Mouse (Mus musculus): ENCODE data around the gene Flna. TPM values are rescaled to one million over a fixed set of nuclear protein-coding genes. Genes with fewer than 3 reads are reported as not detected.

Flna gene
- 495 and 548 TPM in 2 replicates for polyA plus RNA-seq (2014; fragmentation: Nextera tagmentation; extraction: Ambion mirVana)

GRCm38 (mm10) chrX:74249615-74250014, at the start of gene Flna:
TSS of gene Flna (minus strand) at chrX:74249820.
- Histone ChIP-seq H3K4me1 (replicated peaks; ENCODE audit: control insufficient read depth, insufficient read depth, low read length) (no peaks in the 10 kb centered on the region), H3K9ac (ENCODE audit: low read length) (peak within 1 kb of the TSS; percentile 52), H3K9me3 (ENCODE audit: control insufficient read depth, low read length) (no peaks in the 10 kb centered on the region), H3K4me3 (ENCODE audit: low read depth, low read length) (peak within 1 kb of the TSS; percentile 40), H3K27ac (ENCODE audit: low read depth) (peak within 1 kb of the TSS; percentile 84), H3K36me3 (ENCODE audit: control insufficient read depth, insufficient read depth, low read length) (no peaks in the 10 kb centered on the region), H3K27me3 (replicated peaks; ENCODE audit: control insufficient read depth, insufficient read depth, low read length) (no peaks in the 10 kb centered on the region), H3K4me2 (ENCODE audit: low read length) (peak within 1 kb of the TSS; percentile 51)
- WGBS, result 14% methylated on average over 38 of the region's 38 CpGs
- no peak for ATAC-seq (replicated peaks; ENCODE audit: low FRiP score, low TSS enrichment, low read depth)
- peak; percentile 69 for DNase-seq (ENCODE audit: low spot score)

DNA sequence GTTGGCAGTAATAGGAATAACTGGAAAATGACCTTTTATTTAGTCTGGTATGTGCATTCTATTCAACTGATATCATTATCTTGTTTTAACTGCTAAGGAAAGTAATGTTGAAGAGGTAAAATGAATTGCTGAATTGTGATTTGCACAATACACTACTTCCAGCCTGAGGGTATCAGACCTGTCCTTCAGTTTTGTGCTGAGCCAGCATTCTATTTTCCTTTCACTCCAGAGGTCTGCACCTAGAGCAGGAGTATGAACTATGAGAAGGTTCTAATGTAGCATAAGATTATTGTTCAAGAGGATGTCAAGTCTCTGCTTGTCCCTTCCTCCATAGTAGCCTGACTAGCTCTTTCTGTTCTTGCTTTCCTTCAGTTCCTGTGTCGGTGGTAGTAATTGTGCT, 48.7 kb upstream of the Flna start:
- no peak for DNase-seq (ENCODE audit: low spot score)
- WGBS, result 86% methylated on average over 1 of the region's 1 CpGs
- no peak overlapping the region for H3K9ac ChIP-seq (ENCODE audit: low read length)
- no peaks in the 10 kb centered on the region for H3K4me1 ChIP-seq (replicated peaks; ENCODE audit: control insufficient read depth, insufficient read depth, low read length)
- no peaks in the 10 kb centered on the region for H3K9me3 ChIP-seq (ENCODE audit: control insufficient read depth, low read length)
- H3K27ac ChIP-seq (ENCODE audit: low read depth), result no peak overlapping the region
- H3K4me3 ChIP-seq (ENCODE audit: low read depth, low read length), result no peak overlapping the region
- no peak for ATAC-seq (replicated peaks; ENCODE audit: low FRiP score, low TSS enrichment, low read depth)
- no peaks in the 10 kb centered on the region for H3K27me3 ChIP-seq (replicated peaks; ENCODE audit: control insufficient read depth, insufficient read depth, low read length)
- H3K36me3 ChIP-seq (ENCODE audit: control insufficient read depth, insufficient read depth, low read length), result peaks cover 20% of the 10 kb centered on the region; the same call in 1 of the 2 replicates
- no peak overlapping the region for H3K4me2 ChIP-seq (ENCODE audit: low read length)

GRCm38 (mm10) chrX:74296538-74297448, 47.2 kb upstream of the Flna start, which contains the start of gene Atp6ap1:
TSS of gene Atp6ap1 (plus strand) at chrX:74297097.
- DNase-seq (ENCODE audit: low spot score) (peak; percentile 95), ATAC-seq (replicated peaks; ENCODE audit: low FRiP score, low TSS enrichment, low read depth) (peak; percentile 98)
- H3K4me3 ChIP-seq (ENCODE audit: low read depth, low read length), result peak within 1 kb of the TSS; percentile 63
- no peaks in the 10 kb centered on the region for H3K27me3 ChIP-seq (replicated peaks; ENCODE audit: control insufficient read depth, insufficient read depth, low read length)
- H3K9me3 ChIP-seq (ENCODE audit: control insufficient read depth, low read length), result no peaks in the 10 kb centered on the region
- no peaks in the 10 kb centered on the region for H3K4me1 ChIP-seq (replicated peaks; ENCODE audit: control insufficient read depth, insufficient read depth, low read length)
- peak within 1 kb of the TSS; percentile 71 for H3K9ac ChIP-seq (ENCODE audit: low read length)
- H3K27ac ChIP-seq (ENCODE audit: low read depth), result peak within 1 kb of the TSS; percentile 33; the same call in 1 of the 2 replicates
- H3K36me3 ChIP-seq (ENCODE audit: control insufficient read depth, insufficient read depth, low read length), result peaks cover 20% of the 10 kb centered on the region; the same call in 1 of the 2 replicates
- 13% methylated on average over 37 of the region's 37 CpGs for WGBS
- peak within 1 kb of the TSS; percentile 64 for H3K4me2 ChIP-seq (ENCODE audit: low read length)

- 77% methylated on average over 4 of the region's 4 CpGs for WGBS
- Histone ChIP-seq H3K36me3 (ENCODE audit: control insufficient read depth, insufficient read depth, low read length) (peaks cover 5% of the 10 kb centered on the region; the same call in 1 of the 2 replicates), H3K9ac (ENCODE audit: low read length) (no peak overlapping the region), H3K27ac (ENCODE audit: low read depth) (no peak overlapping the region), H3K4me1 (replicated peaks; ENCODE audit: control insufficient read depth, insufficient read depth, low read length) (no peaks in the 10 kb centered on the region), H3K4me2 (ENCODE audit: low read length) (no peak overlapping the region), H3K27me3 (replicated peaks; ENCODE audit: control insufficient read depth, insufficient read depth, low read length) (no peaks in the 10 kb centered on the region), H3K9me3 (ENCODE audit: control insufficient read depth, low read length) (no peaks in the 10 kb centered on the region), H3K4me3 (ENCODE audit: low read depth, low read length) (no peak overlapping the region)
- no peak for ATAC-seq (replicated peaks; ENCODE audit: low FRiP score, low TSS enrichment, low read depth)
- no peak for DNase-seq (ENCODE audit: low spot score)
These were observed 43.8 kb upstream of the Flna start for GRCm38 (mm10) chrX:74293431-74293830.

GRCm38 (mm10) chrX:74283092-74283437, 33.4 kb upstream of the Flna start:
- Histone ChIP-seq H3K4me3 (ENCODE audit: low read depth, low read length) (peak overlapping the region; percentile 53), H3K27ac (ENCODE audit: low read depth) (peak overlapping the region; percentile 67), H3K4me1 (replicated peaks; ENCODE audit: control insufficient read depth, insufficient read depth, low read length) (0 out of 2 replicates have a peak, but pooled peaks cover 5% of the 10 kb centered on the region), H3K9me3 (ENCODE audit: control insufficient read depth, low read length) (no peaks in the 10 kb centered on the region), H3K4me2 (ENCODE audit: low read length) (peak overlapping the region; percentile 64), H3K27me3 (replicated peaks; ENCODE audit: control insufficient read depth, insufficient read depth, low read length) (no peaks in the 10 kb centered on the region), H3K36me3 (ENCODE audit: control insufficient read depth, insufficient read depth, low read length) (peaks cover 7% of the 10 kb centered on the region), H3K9ac (ENCODE audit: low read length) (peak overlapping the region; percentile 59)
- 36% methylated on average over 5 of the region's 5 CpGs for WGBS
- ATAC-seq (replicated peaks; ENCODE audit: low FRiP score, low TSS enrichment, low read depth) (no peak), DNase-seq (ENCODE audit: low spot score) (peak; percentile 53)

DNA sequence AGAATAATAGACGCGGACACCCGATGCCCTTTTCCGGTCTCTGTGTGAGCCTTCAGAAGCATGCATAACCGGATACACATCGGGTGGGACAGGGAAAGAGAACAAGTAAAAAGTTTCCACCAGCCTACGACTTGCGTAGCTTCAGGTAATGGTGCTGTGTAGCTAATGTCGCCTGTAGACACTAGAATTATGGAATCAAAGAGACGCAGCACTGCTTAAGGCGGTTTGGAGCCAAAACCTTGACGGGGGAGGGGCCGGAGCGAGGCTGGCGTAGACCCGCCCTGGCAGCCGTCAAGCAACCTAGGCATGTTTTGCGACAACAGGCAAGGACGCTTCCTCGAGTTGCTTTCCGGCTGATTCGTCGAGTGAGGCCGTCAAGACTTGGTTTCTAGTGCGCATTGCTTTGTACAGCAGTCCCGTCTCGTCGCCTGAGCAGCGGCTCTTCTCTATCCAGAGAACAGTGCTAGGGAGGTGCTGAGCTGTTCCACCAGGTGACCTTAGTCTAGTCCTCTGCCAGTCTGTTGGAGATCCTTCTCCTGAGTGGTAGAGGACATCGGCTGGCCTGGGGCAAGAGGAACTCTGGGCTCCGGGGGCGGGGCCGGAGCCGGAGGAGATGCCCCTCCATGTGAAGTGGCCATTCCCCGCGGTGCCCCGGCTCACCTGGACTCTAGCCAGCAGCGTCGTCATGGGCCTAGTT, 32.9 kb upstream of the Flna start:
- Histone ChIP-seq H3K9ac (ENCODE audit: low read length) (peak overlapping the region; percentile 59), H3K4me2 (ENCODE audit: low read length) (peak overlapping the region; percentile 64), H3K4me3 (ENCODE audit: low read depth, low read length) (peak overlapping the region; percentile 53), H3K4me1 (replicated peaks; ENCODE audit: control insufficient read depth, insufficient read depth, low read length) (0 out of 2 replicates have a peak, but pooled peaks cover 5% of the 10 kb centered on the region), H3K9me3 (ENCODE audit: control insufficient read depth, low read length) (no peaks in the 10 kb centered on the region), H3K36me3 (ENCODE audit: control insufficient read depth, insufficient read depth, low read length) (peaks cover 4% of the 10 kb centered on the region), H3K27me3 (replicated peaks; ENCODE audit: control insufficient read depth, insufficient read depth, low read length) (no peaks in the 10 kb centered on the region), H3K27ac (ENCODE audit: low read depth) (peak overlapping the region; percentile 67)
- ATAC-seq (replicated peaks; ENCODE audit: low FRiP score, low TSS enrichment, low read depth) (peak; percentile 73), DNase-seq (ENCODE audit: low spot score) (peak; percentile 84)
- 18% methylated on average over 39 of the region's 39 CpGs for WGBS

DNA sequence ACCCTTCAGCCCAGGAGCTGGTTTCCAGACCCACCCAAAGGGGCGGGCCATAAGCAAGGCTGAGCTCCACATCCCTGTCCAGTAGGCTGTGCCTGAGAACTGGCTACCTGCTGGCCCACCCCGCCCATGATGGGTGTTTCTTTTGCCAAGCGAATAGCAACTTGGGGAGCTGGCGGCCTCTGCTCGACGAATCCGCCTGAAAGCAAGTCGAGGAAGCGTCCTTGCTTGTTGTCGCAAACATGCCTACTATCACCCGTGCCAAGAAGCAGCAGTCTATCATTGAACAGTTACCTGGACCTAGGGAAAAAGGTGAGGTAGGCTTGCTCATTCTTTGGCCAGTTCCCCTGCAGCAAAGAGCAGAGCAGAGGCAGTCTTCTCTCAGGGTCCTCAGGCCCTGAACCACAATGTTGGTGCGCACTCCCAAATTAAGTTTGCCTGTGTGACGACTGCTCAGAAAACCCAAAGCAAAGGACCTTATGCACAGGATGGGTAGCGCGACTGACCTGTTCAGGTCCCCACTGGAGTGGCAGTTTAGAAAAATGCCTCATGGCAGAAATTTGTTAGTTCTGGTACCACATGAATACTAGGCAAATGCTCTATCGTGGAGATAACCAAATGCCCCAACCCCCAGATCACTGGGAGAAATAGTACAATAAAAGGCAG, 32.2 kb upstream of the Flna start, which contains the start of the genes Taz and Dnase1l1:
Gene Taz (plus strand): TSS at position 181 of the 663 bp plus-strand sequence.
Gene Dnase1l1 (minus strand): TSS at position 606 of the 663 bp plus-strand sequence.
- ATAC-seq (replicated peaks; ENCODE audit: low FRiP score, low TSS enrichment, low read depth) (peak; percentile 92), DNase-seq (ENCODE audit: low spot score) (peak; percentile 74)
- Histone ChIP-seq H3K27me3 (replicated peaks; ENCODE audit: control insufficient read depth, insufficient read depth, low read length) (no peaks in the 10 kb centered on the region), H3K4me3 (ENCODE audit: low read depth, low read length) (peak within 1 kb of the TSS; percentile 53), H3K4me1 (replicated peaks; ENCODE audit: control insufficient read depth, insufficient read depth, low read length) (0 out of 2 replicates have a peak, but pooled peaks cover 5% of the 10 kb centered on the region), H3K4me2 (ENCODE audit: low read length) (peak within 1 kb of the TSS; percentile 64), H3K9me3 (ENCODE audit: control insufficient read depth, low read length) (no peaks in the 10 kb centered on the region), H3K36me3 (ENCODE audit: control insufficient read depth, insufficient read depth, low read length) (peaks cover 4% of the 10 kb centered on the region), H3K9ac (ENCODE audit: low read length) (peak within 1 kb of the TSS; percentile 59), H3K27ac (ENCODE audit: low read depth) (peak within 1 kb of the TSS; percentile 67)
- 18% methylated on average over 16 of the region's 16 CpGs for WGBS

Measured in intestine, embryonic 14.5 days (tissue).